Mouse (Mus musculus) MEL (cell line): ENCODE measurements around the gene Vmp1. TPM values are rescaled to one million over a fixed set of nuclear protein-coding genes. Genes with fewer than 3 reads are reported as not detected.

Source experiments
- DNase-seq: peaks from one replicate; pipeline ENCODE4 v3.0.0; 2011; ENCODE audit warnings: low read depth, low spot score
- H3K27ac ChIP-seq: 2 replicates; pipeline ENCODE4 v1.5.1; 2012; ENCODE audit warnings: low read depth, mild to moderate bottlenecking, control low read depth, low read length, moderate library complexity; ENCODE audit not compliant: control insufficient read depth
- H3K27me3 ChIP-seq, 2 experiments: fragments of 150-350 bp in 1 of 2; sonication (generic) in 1 of 2; 2 replicates each; pipeline ENCODE4 v1.6.1; 2012; ENCODE audit warnings: low read length in 2 of 2, mild to moderate bottlenecking in 2 of 2, improper control_type of control experiment in 1 of 2, moderate library complexity in 1 of 2; ENCODE audit not compliant: insufficient read depth in 2 of 2, control insufficient read depth in 1 of 2
- H3K36me3 ChIP-seq, 2 experiments: 2 replicates each; pipeline ENCODE4 v1.6.1; 2012 to 2014; ENCODE audit warnings: low read length in 2 of 2, improper control_type of control experiment in 1 of 2, inconsistent platforms in 1 of 2, mild to moderate bottlenecking in 1 of 2; ENCODE audit not compliant: insufficient read depth in 2 of 2, control insufficient read depth in 1 of 2
- H3K4me1 ChIP-seq, 2 experiments: fragments of 150-350 bp in 1 of 2; sonication (generic) in 1 of 2; 2 replicates each; pipeline ENCODE4 v1.6.1; 2012; ENCODE audit warnings: low read length in 2 of 2, improper control_type of control experiment in 1 of 2, mild to moderate bottlenecking in 1 of 2; ENCODE audit not compliant: insufficient read depth in 2 of 2, control insufficient read depth in 1 of 2
- H3K4me3 ChIP-seq, 2 experiments: fragments of 150-350 bp in 1 of 2; sonication (generic) in 1 of 2; 2 replicates each; pipeline ENCODE4 v1.5.1; 2012; ENCODE audit warnings: low read depth in 2 of 2, low read length in 2 of 2, mild to moderate bottlenecking in 2 of 2, moderate library complexity in 2 of 2, control low read depth in 1 of 2, improper control_type of control experiment in 1 of 2; ENCODE audit not compliant: control insufficient read depth in 1 of 2, insufficient read depth in 1 of 2
- H3K79me2 ChIP-seq: 2 replicates; pipeline ENCODE4 v1.6.1; 2012; ENCODE audit warnings: mild to moderate bottlenecking, low read length, moderate library complexity; ENCODE audit not compliant: control insufficient read depth, poor library complexity, insufficient read depth
- H3K9ac ChIP-seq: 2 replicates; pipeline ENCODE4 v1.6.1; 2012; ENCODE audit warnings: low read depth, mild to moderate bottlenecking, control low read depth, low read length, moderate library complexity; ENCODE audit not compliant: control insufficient read depth, poor library complexity, severe bottlenecking
- H3K9me3 ChIP-seq: fragments of 150-350 bp; sonication (generic); replicated peaks from 2 replicates; pipeline ENCODE4 v1.6.1; 2012; ENCODE audit warnings: mild to moderate bottlenecking, low read length, improper control_type of control experiment, moderate library complexity; ENCODE audit not compliant: insufficient read depth
- BHLHE40 ChIP-seq: IDR thresholded peaks from 2 replicates; pipeline ENCODE4 v1.6.1; 2012; ENCODE audit warnings: low read depth, mild to moderate bottlenecking, inconsistent platforms, low read length, improper control_type of control experiment, borderline replicate concordance
- EP300 ChIP-seq, 2 experiments: IDR thresholded peaks; 2 replicates each; pipeline ENCODE4 v1.6.1; 2011; ENCODE audit warnings: improper control_type of control experiment in 2 of 2, low read length in 2 of 2, low read depth in 1 of 2, mild to moderate bottlenecking in 1 of 2
- ETS1 ChIP-seq: IDR thresholded peaks from 2 replicates; pipeline ENCODE4 v1.6.1; 2012; ENCODE audit warnings: low read depth, mild to moderate bottlenecking, inconsistent platforms, low read length, improper control_type of control experiment, moderate library complexity
- GABPA ChIP-seq: IDR thresholded peaks from 2 replicates; pipeline ENCODE4 v1.6.1; 2012; ENCODE audit warnings: low read depth, mild to moderate bottlenecking, inconsistent platforms, low read length, improper control_type of control experiment, moderate library complexity
- GATA1 ChIP-seq: IDR thresholded peaks from 2 replicates; pipeline ENCODE4 v1.6.1; 2011; ENCODE audit warnings: low read depth, low read length, improper control_type of control experiment
- HCFC1 ChIP-seq: IDR thresholded peaks from 2 replicates; pipeline ENCODE4 v1.6.1; 2012; ENCODE audit warnings: low read depth, mild to moderate bottlenecking, inconsistent platforms, low read length, improper control_type of control experiment, moderate library complexity
- KAT2A ChIP-seq: conservative IDR thresholded peaks from 2 replicates; pipeline ENCODE4 v1.6.1; 2012; ENCODE audit warnings: low read depth, low read length, improper control_type of control experiment, inconsistent platforms
- MYB ChIP-seq: IDR thresholded peaks from 2 replicates; pipeline ENCODE4 v1.6.1; 2011; ENCODE audit warnings: mild to moderate bottlenecking, low read depth, low read length, improper control_type of control experiment
- MYC ChIP-seq: IDR thresholded peaks from 2 replicates; pipeline ENCODE4 v1.6.1; 2011; ENCODE audit warnings: low read depth, mild to moderate bottlenecking, low read length, improper control_type of control experiment, moderate library complexity
- NELFE ChIP-seq: IDR thresholded peaks from 2 replicates; pipeline ENCODE4 v1.6.1; 2011; ENCODE audit warnings: low read depth, low read length, improper control_type of control experiment
- NRF1 ChIP-seq: IDR thresholded peaks from 2 replicates; pipeline ENCODE4 v1.6.1; 2014; ENCODE audit warnings: low read depth, mild to moderate bottlenecking, inconsistent platforms, low read length, improper control_type of control experiment, moderate library complexity; ENCODE audit not compliant: poor library complexity, insufficient read depth, severe bottlenecking
- POLR2A ChIP-seq, 2 experiments: IDR thresholded peaks; 2 replicates each; pipeline ENCODE4 v1.6.1; 2011 to 2012; ENCODE audit warnings: low read length in 2 of 2, mild to moderate bottlenecking in 2 of 2, control low read depth in 1 of 2, improper control_type of control experiment in 1 of 2, low read depth in 1 of 2, moderate library complexity in 1 of 2; ENCODE audit not compliant: control insufficient read depth in 1 of 2, insufficient read depth in 1 of 2, poor library complexity in 1 of 2
- POLR2AphosphoS5 ChIP-seq: IDR thresholded peaks from 2 replicates; pipeline ENCODE4 v1.6.1; 2012; ENCODE audit warnings: low read depth, borderline replicate concordance, mild to moderate bottlenecking, inconsistent platforms, low read length, moderate library complexity, mixed read lengths
- RAD21 ChIP-seq: IDR thresholded peaks from 2 replicates; pipeline ENCODE4 v1.6.1; 2011; ENCODE audit warnings: mild to moderate bottlenecking, low read depth, low read length, improper control_type of control experiment
- RCOR1 ChIP-seq: IDR thresholded peaks from 2 replicates; pipeline ENCODE4 v1.6.1; 2012; ENCODE audit warnings: low read depth, mild to moderate bottlenecking, inconsistent platforms, low read length, improper control_type of control experiment
- SIN3A ChIP-seq: IDR thresholded peaks from 2 replicates; pipeline ENCODE4 v1.6.1; 2012; ENCODE audit warnings: low read length, improper control_type of control experiment, inconsistent platforms
- TAL1 ChIP-seq: IDR thresholded peaks from 2 replicates; pipeline ENCODE4 v1.6.1; 2012; ENCODE audit warnings: mild to moderate bottlenecking, inconsistent platforms, low read length, moderate library complexity, mixed read lengths
- TBP ChIP-seq: IDR thresholded peaks from 2 replicates; pipeline ENCODE4 v1.8.0; 2011; ENCODE audit warnings: low read depth, low read length, improper control_type of control experiment
- TCF12 ChIP-seq: IDR thresholded peaks from 2 replicates; pipeline ENCODE4 v1.6.1; 2014; ENCODE audit warnings: low read depth, mild to moderate bottlenecking, inconsistent platforms, low read length, improper control_type of control experiment, moderate library complexity
- UBTF ChIP-seq: IDR thresholded peaks from 2 replicates; pipeline ENCODE4 v1.6.1; 2012; ENCODE audit warnings: low read depth, mild to moderate bottlenecking, inconsistent platforms, low read length, improper control_type of control experiment, moderate library complexity, borderline replicate concordance; ENCODE audit not compliant: insufficient read depth
- USF2 ChIP-seq, 2 experiments: IDR thresholded peaks; 2 replicates each; pipeline ENCODE4 v1.6.1; 2011 to 2012; ENCODE audit warnings: improper control_type of control experiment in 2 of 2, low read length in 2 of 2, borderline replicate concordance in 1 of 2, inconsistent platforms in 1 of 2, low read depth in 1 of 2, mild to moderate bottlenecking in 1 of 2; ENCODE audit not compliant: insufficient read depth in 1 of 2
- ZNF384 ChIP-seq: IDR thresholded peaks from 2 replicates; pipeline ENCODE4 v1.6.1; 2012; ENCODE audit warnings: low read depth, mild to moderate bottlenecking, inconsistent platforms, low read length, improper control_type of control experiment
- polyA plus RNA-seq, 2 experiments: library from polyadenylated mRNA; stranded (reverse) in 1 of 2; unstranded in 1 of 2; fragments of >175 nt in 1 of 2; fragments of >200 nt in 1 of 2; gene quantifications; 2 replicates each; pipeline versions ENCODE4 v1.2.1 to v1.2.4; 2012; ENCODE audit warnings: low replicate concordance in 2 of 2, low read depth in 1 of 2; ENCODE audit not compliant: insufficient read length in 2 of 2, insufficient read depth in 1 of 2, missing spikeins in 1 of 2
- total RNA-seq: library from RNA; depleted of rRNA; stranded (reverse); fragments of 300-350 nt; gene quantifications from 2 replicates; pipeline ENCODE4 v1.2.3, GENCODE M21; 2012

The Vmp1 gene
- total and polyA plus RNA-seq, 3 experiments = 61.8 to 94.9 TPM; not detected in 1

- Histone ChIP-seq H3K9ac (no peak overlapping the region), H3K9me3 (no peaks in the 10 kb centered on the region), H3K4me1 (peaks cover 29 to 33% of the 10 kb centered on the region in 2 experiments), H3K27me3 (no peaks in the 10 kb centered on the region), H3K4me3 (no peak overlapping the region), H3K36me3 (peaks cover 0 to 51% of the 10 kb centered on the region in 2 experiments; a peak in 2 of 4 replicates), H3K79me2 (peaks cover 17% of the 10 kb centered on the region), H3K27ac (no peak overlapping the region)
- DNase-seq = no peak
- TF ChIP-seq NRF1 (no peak), POLR2AphosphoS5 (no peak), MYB (no peak), GABPA (no peak), ZNF384 (0 out of 2 replicates have a peak, but pooled peaks have one; percentile 13), SIN3A (no peak), POLR2A (IDR thresholded peaks at IDR 0.05; ENCODE audit: control insufficient read depth in 1 of 2, insufficient read depth in 1 of 2, low read depth in 1 of 2, low read length in 2 of 2, poor library complexity in 1 of 2) (no peak), RCOR1 (no peak)
Measured at GRCm38 (mm10) chr11:86590066-86590465, 93.6 kb downstream of the Vmp1 start.

GRCm38 (mm10) chr11:86588583-86589298, 94.9 kb downstream of the Vmp1 start:
- Histone ChIP-seq H3K27me3 (no peaks in the 10 kb centered on the region), H3K79me2 (peaks cover 26% of the 10 kb centered on the region), H3K36me3 (peaks cover 4 to 41% of the 10 kb centered on the region in 2 experiments; a peak in 3 of 4 replicates), H3K9ac (peak overlapping the region; percentile 3; the same call in 1 of the 2 replicates), H3K9me3 (no peaks in the 10 kb centered on the region), H3K27ac (peak overlapping the region; percentile 63), H3K4me1 (peaks cover 17 to 25% of the 10 kb centered on the region in 2 experiments), H3K4me3 (no peak overlapping the region; a peak in 1 of 4 replicates)
- DNase-seq = peak; percentile 47
- TF ChIP-seq ZNF384 (peak; percentile 56), BHLHE40 (no peak), TBP (peak; percentile 79; the same call in 1 of the 2 replicates), KAT2A (no peak)

DNA sequence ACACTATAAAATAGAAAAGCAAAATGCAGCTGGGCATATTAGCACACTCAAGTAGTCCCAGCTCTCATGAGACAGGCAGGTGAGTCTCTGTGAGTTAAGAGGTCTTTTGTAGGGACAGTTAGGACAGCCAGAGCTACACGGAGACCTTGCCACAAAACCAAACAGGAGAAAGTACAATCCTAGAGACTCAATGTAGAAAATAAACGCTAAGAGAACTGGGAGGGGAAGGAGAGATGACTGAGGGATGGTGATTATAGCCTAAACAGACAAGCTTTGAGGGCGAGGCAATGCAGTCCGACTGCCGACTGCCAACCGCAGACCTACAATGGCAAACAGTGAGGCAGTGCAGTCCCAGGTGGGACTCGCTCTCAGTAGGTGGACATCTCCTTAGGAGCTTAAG, 95.8 kb downstream of the Vmp1 start:
- peaks cover 4 to 43% of the 10 kb centered on the region in 2 experiments; a peak in 3 of 4 replicates for H3K36me3 ChIP-seq
- H3K9ac ChIP-seq = peak overlapping the region; percentile 72
- peak overlapping the region; percentile 97 for H3K27ac ChIP-seq
- TF ChIP-seq TAL1 = 0 out of 2 replicates have a peak, but pooled peaks have one; percentile 18
- TF ChIP-seq EP300 (IDR thresholded peaks at IDR 0.05; ENCODE audit: low read depth in 1 of 2, low read length in 2 of 2) = no peak; a peak in 1 of 4 replicates
- TF ChIP-seq ETS1 = no peak
- TF ChIP-seq TCF12 = 0 out of 2 replicates have a peak, but pooled peaks have one; percentile 38
- TF ChIP-seq MYC = no peak
- TF ChIP-seq GATA1 = no peak
- no peak for TF ChIP-seq NRF1
- no peak for TF ChIP-seq NELFE
- no peak for TF ChIP-seq BHLHE40
- no peak for TF ChIP-seq KAT2A
- TF ChIP-seq UBTF = peak; percentile 65; the same call in 1 of the 2 replicates
- TF ChIP-seq RAD21 = no peak
- no peak for TF ChIP-seq HCFC1
- TF ChIP-seq USF2 (IDR thresholded peaks at IDR 0.05; ENCODE audit: borderline replicate concordance in 1 of 2, insufficient read depth in 1 of 2, low read depth in 1 of 2, low read length in 2 of 2) = no peak

More for the DNA sequence above, 95.8 kb downstream of the Vmp1 start:
- no peaks in the 10 kb centered on the region for H3K9me3 ChIP-seq
- peak overlapping the region; percentile 31 to 44 for H3K4me3 ChIP-seq
- DNase-seq = peak; percentile 84
- peaks cover 20 to 26% of the 10 kb centered on the region in 2 experiments for H3K4me1 ChIP-seq
- H3K79me2 ChIP-seq = peaks cover 33% of the 10 kb centered on the region
- no peaks in the 10 kb centered on the region for H3K27me3 ChIP-seq
